8 mouse cellular contexts compared by ENCODE assay signal in genomic region chr13:20093307-20094045, GRCm38 (mm10). TPM values are rescaled to one million over a fixed set of nuclear protein-coding genes. Genes with fewer than 3 reads are reported as not detected.
DNase-seq lines count a peak whose midpoint lies in the region; ATAC-seq lines count a peak whose summit lies in the region.
"Had no signal": no experiment of that assay in that cellular context is flagged by ENCODE, and none has a peak within 500 bp of the region (broad histone marks: within the 10 kb centered on the region; RNA-seq: fewer than 3 reads in every experiment).

No protein-coding gene starts in this region.

- no peaks in the 10 kb centered on the region for H3K36me3 ChIP-seq in midbrain, embryonic 11.5 days (ENCODE audit: control insufficient read depth, insufficient read depth, low read length)
- H3K36me3 ChIP-seq in midbrain, embryonic 14.5 days (ENCODE audit: control insufficient read depth, insufficient read depth, low read length): no peaks in the 10 kb centered on the region
- H3K36me3 ChIP-seq: midbrain, embryonic 12.5 days had no signal

- DNase-seq in midbrain, embryonic 11.5 days (ENCODE audit: low spot score, missing footprints): peak; percentile 77
- no peak for DNase-seq in midbrain, embryonic 14.5 days
- DNase-seq in gonadal fat pad, adult 2 months (ENCODE audit: low read depth): peak; percentile 63
- DNase-seq in kidney, postnatal 25 days: peak; percentile 27 to 62
- DNase-seq in spleen, adult 12 weeks (ENCODE audit: low spot score): peak; percentile 23
- no peak for DNase-seq in adrenal gland, postnatal 25 days
- no peak for DNase-seq in layer of hippocampus, postnatal 14 days (ENCODE audit: low spot score in 2 of 2)

- WGBS in midbrain, embryonic 11.5 days: 66% methylated on average over 19 of the region's 19 CpGs
- WGBS in midbrain, embryonic 14.5 days: 66% methylated on average over 19 of the region's 19 CpGs

- ATAC-seq in midbrain, embryonic 11.5 days (ENCODE audit: low FRiP score): no peak
- ATAC-seq in midbrain, embryonic 14.5 days (ENCODE audit: low FRiP score, low TSS enrichment): no peak

- peaks cover 3% of the 10 kb centered on the region; the same call in 1 of the 2 replicates for H3K27me3 ChIP-seq in midbrain, embryonic 11.5 days (ENCODE audit: control insufficient read depth, insufficient read depth, low read length)
- H3K27me3 ChIP-seq in midbrain, embryonic 14.5 days (ENCODE audit: control insufficient read depth, insufficient read depth, low read length): no peaks in the 10 kb centered on the region; the same call in 1 of the 2 replicates

- no peak overlapping the region for H3K4me2 ChIP-seq in midbrain, embryonic 11.5 days
- no peak overlapping the region for H3K4me2 ChIP-seq in midbrain, embryonic 14.5 days (ENCODE audit: low read length)
- H3K4me2 ChIP-seq: midbrain, embryonic 12.5 days had no signal

- H3K4me1 ChIP-seq in midbrain, embryonic 11.5 days (ENCODE audit: control insufficient read depth, insufficient read depth, low read length): peaks cover 10% of the 10 kb centered on the region; the same call in 1 of the 2 replicates
- 0 out of 2 replicates have a peak, but pooled peaks cover 2% of the 10 kb centered on the region for H3K4me1 ChIP-seq in midbrain, embryonic 14.5 days (ENCODE audit: control insufficient read depth, insufficient read depth, low read length)

- H3K27ac ChIP-seq in midbrain, embryonic 11.5 days (ENCODE audit: low read depth, low read length): no peak overlapping the region
- no peak overlapping the region for H3K27ac ChIP-seq in midbrain, embryonic 14.5 days (replicated peaks; ENCODE audit: low read depth, low read length)
- H3K27ac ChIP-seq: midbrain, embryonic 12.5 days had no signal

- H3K9ac ChIP-seq in midbrain, embryonic 11.5 days (ENCODE audit: low read length): no peak overlapping the region
- H3K9ac ChIP-seq in midbrain, embryonic 14.5 days (replicated peaks; ENCODE audit: low read length): no peak overlapping the region
- H3K9ac ChIP-seq: midbrain, embryonic 12.5 days had no signal

- H3K9me3 ChIP-seq in midbrain, embryonic 11.5 days (ENCODE audit: control insufficient read depth, low read length): no peaks in the 10 kb centered on the region
- no peaks in the 10 kb centered on the region for H3K9me3 ChIP-seq in midbrain, embryonic 14.5 days (ENCODE audit: control insufficient read depth, low read length)
- H3K9me3 ChIP-seq: midbrain, embryonic 12.5 days had no signal

- H3K4me3 ChIP-seq in midbrain, embryonic 11.5 days (ENCODE audit: low read depth, low read length): no peak overlapping the region
- H3K4me3 ChIP-seq in midbrain, embryonic 14.5 days (replicated peaks; ENCODE audit: low read depth, low read length): no peak overlapping the region
- H3K4me3 ChIP-seq: midbrain, embryonic 12.5 days had no signal

RNA-seq across cellular contexts. Expression of gene Elmo1, which starts 3.1 kb away (rescaled TPM):
- polyA plus RNA-seq in midbrain, embryonic 11.5 days (2014; fragmentation: Nextera tagmentation; extraction: Ambion mirVana): 19.1 and 19.6 TPM in 2 replicates
- polyA plus RNA-seq in midbrain, embryonic 14.5 days (2014; fragmentation: Nextera tagmentation; extraction: Ambion mirVana): 31.3 and 38.3 TPM in 2 replicates
- polyA plus RNA-seq in gonadal fat pad, adult 2 months (2012; rRNA removed): 12.0 and 13.7 TPM in 2 replicates
- 18.8 and 22.2 TPM in 2 replicates for total RNA-seq in adrenal gland, postnatal 25 days (2021)
- 10 to 100 TPM; 28.5 to 36.9 TPM for total RNA-seq in layer of hippocampus, postnatal 14 days (2021)

Comparison
In these comparisons a context has a peak if more than half of its experiments do, and no peak if none do; other contexts are left out.
1. DNase-seq: peak in midbrain, embryonic 11.5 days (single experiment), gonadal fat pad, adult 2 months (single experiment), kidney, postnatal 25 days (2 of 2) and spleen, adult 12 weeks (single experiment); none in midbrain, embryonic 14.5 days (single experiment), adrenal gland, postnatal 25 days (single experiment) and layer of hippocampus, postnatal 14 days (0 of 2).